Mouse (Mus musculus): ENCODE results near the gene Atp2b4.

GRCm38 (mm10) chr1:133834309-133834708 lies 33.5 kb upstream of the Atp2b4 start:
- no peak for TF ChIP-seq CTCF (conservative IDR thresholded peaks at IDR 0.05; ENCODE audit: insufficient read depth, insufficient read length, low read depth, low read length)
- no peak for TF ChIP-seq POLR2A (IDR thresholded peaks at IDR 0.05; ENCODE audit: low read depth, low read length)

Data from kidney, adult 2 months (tissue).